Mouse (Mus musculus): ENCODE data around the gene Hoxd8. TPM values are rescaled to one million over a fixed set of nuclear protein-coding genes. Genes with fewer than 3 reads are reported as not detected.

The Hoxd8 gene
- polyA plus RNA-seq, 1 experiment from 2014 or later: 0.29 TPM

DNA sequence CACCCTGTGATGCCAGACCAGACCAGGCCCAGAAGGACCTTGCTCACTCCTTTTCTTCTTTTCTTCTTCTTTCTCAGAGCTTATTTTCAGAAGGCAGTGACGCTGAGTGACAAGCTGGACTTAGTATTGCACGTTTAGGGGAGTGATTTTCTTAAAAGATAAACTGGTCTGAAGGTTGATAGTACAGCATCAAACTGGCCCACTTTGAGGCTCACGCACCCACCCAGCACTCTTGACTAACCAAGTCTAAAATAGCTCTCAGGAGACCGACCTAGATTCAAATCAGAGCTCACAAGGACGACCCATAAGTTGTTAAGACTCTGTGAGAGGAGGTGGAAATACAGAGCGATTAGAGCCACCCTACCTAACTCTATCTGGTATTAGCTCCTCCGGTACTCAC is 38.0 kb upstream of the Hoxd8 start:
- no peak overlapping the region for H3K9ac ChIP-seq
- no peaks in the 10 kb centered on the region for H3K36me3 ChIP-seq (ENCODE audit: insufficient read depth)
- no peak for DNase-seq
- H3K4me1 ChIP-seq (ENCODE audit: insufficient read depth): no peaks in the 10 kb centered on the region
- no peak overlapping the region for H3K27ac ChIP-seq (ENCODE audit: low read depth)
- no peak overlapping the region for H3K4me2 ChIP-seq
- WGBS: 5% methylated on average over 7 of the region's 7 CpGs
- peaks cover 99% of the 10 kb centered on the region for H3K27me3 ChIP-seq (ENCODE audit: insufficient read depth, low read length)
- no peak for TF ChIP-seq CTCF (IDR thresholded peaks at IDR 0.05; ENCODE audit: low read depth)
- no peak overlapping the region for H3K4me3 ChIP-seq (ENCODE audit: low read depth, low read length)
- ATAC-seq (ENCODE audit: insufficient read depth): no peak
- H3K9me3 ChIP-seq (ENCODE audit: low read depth, low read length): no peaks in the 10 kb centered on the region

DNA sequence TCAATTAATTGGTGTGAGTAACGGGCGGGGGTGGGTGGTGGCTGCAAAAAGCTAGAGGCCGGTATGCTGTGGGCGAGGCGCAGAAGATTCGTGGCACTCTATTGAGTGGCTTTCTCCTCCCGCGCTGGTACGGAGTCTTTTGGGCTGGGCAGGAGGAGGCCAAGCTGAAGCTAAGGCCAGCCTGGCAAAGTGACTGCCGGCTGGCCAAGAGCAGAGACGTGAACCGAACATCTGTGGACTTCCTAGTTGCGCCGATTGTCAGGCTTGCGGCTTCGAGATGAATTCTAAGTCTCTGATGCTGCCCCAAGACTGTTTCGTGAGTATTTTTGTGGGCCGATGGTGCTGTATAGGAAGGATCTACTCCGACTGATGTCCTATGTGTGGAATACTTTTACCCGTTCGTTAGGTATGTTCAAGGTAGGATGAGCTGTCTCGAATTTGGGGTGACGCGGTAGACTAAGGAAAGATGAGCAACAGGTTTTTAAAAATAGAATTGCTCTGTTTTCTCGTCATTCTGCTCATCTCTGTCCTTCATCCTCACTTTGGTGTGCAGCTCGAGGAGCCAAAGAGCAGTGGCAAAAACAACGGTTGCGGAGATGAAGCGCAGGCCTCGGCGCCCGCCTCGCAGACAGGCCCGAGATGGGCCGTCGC is 37.1 kb upstream of the Hoxd8 start:
- H3K9ac ChIP-seq: no peak overlapping the region
- H3K4me3 ChIP-seq (ENCODE audit: low read depth, low read length): peak overlapping the region; percentile 41
- H3K4me1 ChIP-seq (ENCODE audit: insufficient read depth): no peaks in the 10 kb centered on the region
- peak overlapping the region; percentile 75; the same call in 1 of the 2 replicates for H3K4me2 ChIP-seq
- no peak overlapping the region for H3K27ac ChIP-seq (ENCODE audit: low read depth)
- peaks cover 99% of the 10 kb centered on the region for H3K27me3 ChIP-seq (ENCODE audit: insufficient read depth, low read length)
- no peak for DNase-seq
- H3K36me3 ChIP-seq (ENCODE audit: insufficient read depth): no peaks in the 10 kb centered on the region
- WGBS: 3% methylated on average over 36 of the region's 36 CpGs
- no peak for ATAC-seq (ENCODE audit: insufficient read depth)
- no peak for TF ChIP-seq CTCF (IDR thresholded peaks at IDR 0.05; ENCODE audit: low read depth)
- no peaks in the 10 kb centered on the region for H3K9me3 ChIP-seq (ENCODE audit: low read depth, low read length)

DNA sequence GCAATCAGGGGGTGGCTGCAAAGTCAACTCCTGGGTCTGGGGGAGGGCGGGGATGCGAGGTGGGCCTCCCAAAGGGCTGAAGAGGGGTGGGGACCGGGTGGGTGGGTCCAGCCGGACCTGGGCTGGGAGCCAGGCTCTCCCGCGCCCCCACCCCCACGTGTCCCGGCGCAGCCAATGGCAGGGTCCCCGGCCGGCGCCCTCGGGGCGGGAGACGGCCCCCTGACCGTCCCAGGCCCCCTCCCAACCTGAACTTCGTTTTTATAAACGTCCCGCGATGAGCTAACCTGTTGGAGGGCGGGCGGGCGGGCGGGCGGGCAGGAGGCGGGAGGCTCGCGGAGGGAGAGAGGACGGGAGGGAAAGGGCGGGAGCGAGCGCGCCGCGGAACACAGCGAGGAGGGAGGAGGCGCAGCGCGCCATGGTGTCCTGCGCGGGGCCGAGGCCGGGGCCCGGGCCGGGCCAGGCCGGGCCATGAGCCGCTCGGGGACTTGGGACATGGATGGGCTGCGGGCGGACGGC is 36.5 kb upstream of the Hoxd8 start, which contains the start of gene Hoxd13:
Gene Hoxd13 (plus strand): TSS at position 469 of the 516 bp plus-strand sequence.
- no peaks in the 10 kb centered on the region for H3K36me3 ChIP-seq (ENCODE audit: insufficient read depth)
- H3K4me1 ChIP-seq (ENCODE audit: insufficient read depth): no peaks in the 10 kb centered on the region
- H3K4me2 ChIP-seq: peak within 1 kb of the TSS; percentile 75
- under 1% methylated on average over 38 of the region's 51 CpGs for WGBS
- ATAC-seq (ENCODE audit: insufficient read depth): peak; percentile 67; the same call in 1 of the 2 replicates
- H3K27ac ChIP-seq (ENCODE audit: low read depth): no peak within 1 kb of the TSS
- no peaks in the 10 kb centered on the region for H3K9me3 ChIP-seq (ENCODE audit: low read depth, low read length)
- H3K9ac ChIP-seq: no peak within 1 kb of the TSS; the same call in 1 of the 2 replicates
- peak within 1 kb of the TSS; percentile 41 for H3K4me3 ChIP-seq (ENCODE audit: low read depth, low read length)
- H3K27me3 ChIP-seq (ENCODE audit: insufficient read depth, low read length): peaks cover 99% of the 10 kb centered on the region
- TF ChIP-seq CTCF (IDR thresholded peaks at IDR 0.05; ENCODE audit: low read depth): no peak
- DNase-seq: no peak

DNA sequence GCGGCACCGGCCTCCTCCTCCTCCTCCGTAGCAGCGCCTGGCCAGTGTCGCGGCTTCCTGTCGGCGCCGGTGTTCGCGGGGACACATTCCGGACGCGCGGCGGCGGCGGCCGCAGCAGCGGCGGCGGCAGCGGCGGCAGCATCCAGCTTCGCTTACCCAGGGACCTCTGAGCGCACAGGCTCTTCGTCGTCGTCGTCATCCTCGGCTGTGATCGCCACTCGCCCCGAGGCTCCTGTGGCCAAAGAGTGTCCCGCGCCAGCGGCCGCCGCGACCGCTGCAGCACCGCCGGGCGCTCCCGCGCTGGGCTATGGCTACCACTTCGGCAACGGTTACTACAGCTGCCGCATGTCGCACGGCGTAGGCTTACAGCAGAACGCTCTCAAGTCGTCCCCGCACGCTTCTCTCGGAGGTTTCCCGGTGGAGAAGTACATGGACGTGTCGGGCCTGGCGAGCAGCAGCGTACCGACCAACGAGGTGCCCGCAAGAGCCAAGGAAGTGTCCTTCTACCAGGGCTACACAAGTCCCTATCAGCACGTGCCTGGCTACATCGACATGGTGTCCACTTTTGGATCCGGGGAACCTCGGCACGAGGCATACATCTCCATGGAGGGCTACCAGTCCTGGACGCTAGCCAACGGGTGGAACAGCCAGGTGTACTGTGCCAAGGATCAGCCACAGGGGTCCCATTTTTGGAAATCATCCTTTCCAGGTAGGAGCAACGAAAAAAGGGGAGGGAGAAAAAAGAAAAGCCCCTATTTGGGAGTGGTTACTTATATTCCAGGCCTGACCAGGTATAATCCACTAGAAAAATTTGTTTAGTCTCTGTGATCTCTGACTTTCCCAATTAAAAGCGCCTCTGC is 35.8 kb upstream of the Hoxd8 start:
- Histone ChIP-seq H3K27ac (ENCODE audit: low read depth) (no peak overlapping the region), H3K36me3 (ENCODE audit: insufficient read depth) (no peaks in the 10 kb centered on the region), H3K27me3 (ENCODE audit: insufficient read depth, low read length) (peaks cover 99% of the 10 kb centered on the region), H3K4me3 (ENCODE audit: low read depth, low read length) (peak overlapping the region; percentile 41), H3K4me1 (ENCODE audit: insufficient read depth) (no peaks in the 10 kb centered on the region), H3K4me2 (peak overlapping the region; percentile 75), H3K9me3 (ENCODE audit: low read depth, low read length) (no peaks in the 10 kb centered on the region), H3K9ac (no peak overlapping the region; the same call in 1 of the 2 replicates)
- no peak for TF ChIP-seq CTCF (IDR thresholded peaks at IDR 0.05; ENCODE audit: low read depth)
- ATAC-seq (ENCODE audit: insufficient read depth) (peak; percentile 33), DNase-seq (no peak)
- WGBS: under 1% methylated on average over 69 of the region's 74 CpGs

DNA sequence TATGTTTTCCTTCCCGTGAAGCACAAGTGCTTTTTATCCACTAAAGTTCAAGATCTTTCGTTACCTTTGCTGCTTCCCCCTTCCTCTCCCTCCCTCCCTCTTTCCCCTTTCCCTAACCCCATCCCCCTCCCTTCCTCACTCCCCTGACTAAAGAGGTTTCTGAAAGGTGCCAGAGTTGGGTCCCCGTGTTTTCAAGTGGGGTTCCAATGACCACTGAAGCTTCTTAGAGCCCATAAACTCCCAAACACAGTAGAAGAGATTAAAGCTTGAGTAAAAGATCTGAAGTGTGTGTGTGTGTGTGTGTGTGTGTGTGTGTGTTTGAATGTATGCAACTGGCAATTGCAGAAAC is 35.2 kb upstream of the Hoxd8 start:
- Histone ChIP-seq H3K9me3 (ENCODE audit: low read depth, low read length) (no peaks in the 10 kb centered on the region), H3K27ac (ENCODE audit: low read depth) (no peak overlapping the region), H3K9ac (no peak overlapping the region), H3K4me1 (ENCODE audit: insufficient read depth) (no peaks in the 10 kb centered on the region), H3K4me3 (ENCODE audit: low read depth, low read length) (no peak overlapping the region), H3K27me3 (ENCODE audit: insufficient read depth, low read length) (peaks cover 99% of the 10 kb centered on the region), H3K4me2 (no peak overlapping the region), H3K36me3 (ENCODE audit: insufficient read depth) (no peaks in the 10 kb centered on the region)
- 1% methylated on average over 3 of the region's 3 CpGs for WGBS
- ATAC-seq (ENCODE audit: insufficient read depth) (no peak), DNase-seq (no peak)
- TF ChIP-seq CTCF (IDR thresholded peaks at IDR 0.05; ENCODE audit: low read depth): no peak

DNA sequence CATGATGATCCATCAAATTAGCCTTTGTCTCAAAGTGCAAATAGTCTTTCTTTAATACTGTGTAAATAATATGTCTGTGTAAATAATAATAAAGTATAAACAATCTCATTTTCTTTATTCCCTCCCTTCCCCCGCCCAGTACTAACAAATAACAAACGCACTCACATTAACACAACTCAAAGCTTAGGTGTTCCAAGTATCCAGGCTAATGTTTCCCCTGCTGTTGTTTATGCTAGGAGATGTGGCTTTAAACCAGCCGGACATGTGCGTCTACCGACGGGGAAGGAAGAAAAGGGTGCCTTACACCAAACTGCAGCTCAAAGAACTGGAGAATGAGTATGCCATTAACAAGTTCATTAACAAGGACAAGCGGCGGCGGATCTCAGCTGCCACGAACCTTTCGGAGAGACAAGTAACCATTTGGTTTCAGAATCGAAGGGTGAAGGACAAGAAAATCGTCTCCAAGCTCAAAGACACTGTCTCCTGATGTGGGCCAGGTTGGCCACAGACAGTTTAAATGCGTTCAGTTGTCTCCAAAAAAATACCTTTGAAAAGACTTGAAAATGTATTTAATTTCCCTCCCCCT is 34.7 kb upstream of the Hoxd8 start:
- H3K9ac ChIP-seq: no peak overlapping the region
- DNase-seq (no peak), ATAC-seq (ENCODE audit: insufficient read depth) (no peak)
- no peaks in the 10 kb centered on the region for H3K9me3 ChIP-seq (ENCODE audit: low read depth, low read length)
- H3K4me1 ChIP-seq (ENCODE audit: insufficient read depth): no peaks in the 10 kb centered on the region
- H3K4me3 ChIP-seq (ENCODE audit: low read depth, low read length): no peak overlapping the region
- H3K36me3 ChIP-seq (ENCODE audit: insufficient read depth): no peaks in the 10 kb centered on the region
- TF ChIP-seq CTCF (IDR thresholded peaks at IDR 0.05; ENCODE audit: low read depth): no peak
- H3K27me3 ChIP-seq (ENCODE audit: insufficient read depth, low read length): peaks cover 99% of the 10 kb centered on the region
- no peak overlapping the region for H3K27ac ChIP-seq (ENCODE audit: low read depth)
- WGBS: 1% methylated on average over 14 of the region's 14 CpGs
- no peak overlapping the region for H3K4me2 ChIP-seq

All from lung, embryonic 14.5 days (tissue).